Mouse (Mus musculus): ENCODE results near the gene Hypk. TPM values are rescaled to one million over a fixed set of nuclear protein-coding genes. Genes with fewer than 3 reads are reported as not detected.
A peak's percentile ranks its signal among the peaks of the same experiment; 100 is the strongest.

The Hypk gene
- polyA plus RNA-seq, 1 experiment, result 3.2 TPM

DNA sequence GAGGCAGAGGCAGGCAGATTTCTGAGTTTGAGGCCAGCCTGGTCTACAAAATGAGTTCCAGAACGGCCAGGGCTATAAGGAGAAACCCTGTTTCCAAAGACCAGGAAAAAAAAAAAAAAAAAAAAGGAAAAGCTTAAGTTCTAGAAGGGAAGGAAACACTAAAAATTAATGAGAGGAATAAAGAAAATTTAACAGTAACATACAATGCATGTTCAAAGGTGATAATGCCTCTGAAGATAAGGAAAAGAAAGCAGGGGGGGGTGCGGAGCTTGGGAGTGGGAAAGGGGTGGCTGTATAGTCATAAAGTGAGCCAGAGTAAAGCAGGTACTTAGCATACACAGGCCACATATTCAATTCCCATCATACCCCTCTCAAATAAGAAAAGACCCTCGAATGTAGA, 8.0 kb upstream of the Hypk start:
- Histone ChIP-seq H3K27ac (ENCODE audit: insufficient read depth, low read length) (no peak overlapping the region), H3K36me3 (ENCODE audit: control insufficient read depth, insufficient read depth, low read length) (no peaks in the 10 kb centered on the region), H3K27me3 (ENCODE audit: control insufficient read depth, insufficient read depth, low read length) (no peaks in the 10 kb centered on the region), H3K4me3 (ENCODE audit: extremely low read depth, insufficient read depth, insufficient read length) (no peak overlapping the region), H3K4me1 (ENCODE audit: control insufficient read depth, insufficient read depth, insufficient read length) (peaks cover 6% of the 10 kb centered on the region; the same call in 1 of the 2 replicates)
- 88% methylated on average over 3 of the region's 3 CpGs for WGBS
- DNase-seq (ENCODE audit: low read depth in 1 of 2, low spot score in 2 of 2), result no peak
- TF ChIP-seq CTCF (IDR thresholded peaks at IDR 0.05; ENCODE audit: extremely low read depth, insufficient read depth, insufficient read length, insufficient replicate concordance), result no peak
- no peak for TF ChIP-seq POLR2A (IDR thresholded peaks at IDR 0.05; ENCODE audit: low read depth, low read length)

DNA sequence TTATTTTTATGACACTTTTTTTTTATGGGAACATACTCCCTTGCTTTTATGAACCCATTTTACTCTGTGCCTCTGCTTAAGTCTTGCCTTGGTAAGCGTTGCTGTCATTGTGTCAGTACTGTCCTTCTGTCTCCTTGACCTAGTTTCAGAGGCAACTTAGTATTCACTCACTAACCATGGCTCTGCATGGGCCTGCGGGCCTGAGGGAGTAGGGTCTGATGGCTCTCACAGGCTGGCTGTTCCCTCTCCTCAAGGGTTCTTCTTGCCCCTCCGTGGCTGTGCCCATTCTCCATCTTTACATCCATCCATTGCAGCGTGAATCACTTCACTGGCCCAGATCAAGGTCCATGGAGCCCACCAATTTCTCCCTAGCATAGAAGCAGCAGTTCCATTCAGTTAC, 6.6 kb upstream of the Hypk start:
- TF ChIP-seq POLR2A (IDR thresholded peaks at IDR 0.05; ENCODE audit: low read depth, low read length) (no peak), CTCF (IDR thresholded peaks at IDR 0.05; ENCODE audit: extremely low read depth, insufficient read depth, insufficient read length, insufficient replicate concordance) (no peak)
- 87% methylated on average over 4 of the region's 4 CpGs for whole genome bisulfite sequencing
- peaks cover 11% of the 10 kb centered on the region for H3K4me1 ChIP-seq (ENCODE audit: control insufficient read depth, insufficient read depth, insufficient read length)
- H3K27me3 ChIP-seq (ENCODE audit: control insufficient read depth, insufficient read depth, low read length), result no peaks in the 10 kb centered on the region
- no peak overlapping the region for H3K4me3 ChIP-seq (ENCODE audit: extremely low read depth, insufficient read depth, insufficient read length)
- H3K27ac ChIP-seq (ENCODE audit: insufficient read depth, low read length), result no peak overlapping the region
- no peak for DNase-seq (ENCODE audit: low read depth in 1 of 2, low spot score in 2 of 2)
- H3K36me3 ChIP-seq (ENCODE audit: control insufficient read depth, insufficient read depth, low read length), result peaks cover 5% of the 10 kb centered on the region

DNA sequence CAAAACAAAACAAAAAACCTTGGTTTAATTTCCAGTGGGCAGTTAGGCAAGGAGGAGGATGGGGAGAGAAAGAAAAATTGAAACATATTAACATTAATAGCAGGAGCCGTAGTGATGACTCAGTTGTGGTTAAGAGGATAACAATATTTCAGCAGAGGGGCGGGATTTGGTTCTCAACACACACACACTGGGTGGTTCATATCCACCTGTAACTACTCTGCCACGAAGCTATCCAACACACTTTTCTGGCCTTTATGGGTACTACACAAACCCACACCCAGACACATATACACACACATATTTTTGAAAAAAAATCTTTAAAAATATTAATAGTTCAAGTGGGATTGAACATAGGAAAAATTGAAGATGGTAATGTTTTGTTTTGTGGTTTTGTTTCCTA, 6.1 kb upstream of the Hypk start:
- Histone ChIP-seq H3K36me3 (ENCODE audit: control insufficient read depth, insufficient read depth, low read length) (peaks cover 5% of the 10 kb centered on the region), H3K4me3 (ENCODE audit: extremely low read depth, insufficient read depth, insufficient read length) (no peak overlapping the region), H3K27ac (ENCODE audit: insufficient read depth, low read length) (no peak overlapping the region), H3K4me1 (ENCODE audit: control insufficient read depth, insufficient read depth, insufficient read length) (peaks cover 11% of the 10 kb centered on the region), H3K27me3 (ENCODE audit: control insufficient read depth, insufficient read depth, low read length) (no peaks in the 10 kb centered on the region)
- WGBS, result 60% methylated on average over 3 of the region's 3 CpGs
- no peak for DNase-seq (ENCODE audit: low read depth in 1 of 2, low spot score in 2 of 2)
- TF ChIP-seq POLR2A (IDR thresholded peaks at IDR 0.05; ENCODE audit: low read depth, low read length) (no peak), CTCF (IDR thresholded peaks at IDR 0.05; ENCODE audit: extremely low read depth, insufficient read depth, insufficient read length, insufficient replicate concordance) (no peak)

DNA sequence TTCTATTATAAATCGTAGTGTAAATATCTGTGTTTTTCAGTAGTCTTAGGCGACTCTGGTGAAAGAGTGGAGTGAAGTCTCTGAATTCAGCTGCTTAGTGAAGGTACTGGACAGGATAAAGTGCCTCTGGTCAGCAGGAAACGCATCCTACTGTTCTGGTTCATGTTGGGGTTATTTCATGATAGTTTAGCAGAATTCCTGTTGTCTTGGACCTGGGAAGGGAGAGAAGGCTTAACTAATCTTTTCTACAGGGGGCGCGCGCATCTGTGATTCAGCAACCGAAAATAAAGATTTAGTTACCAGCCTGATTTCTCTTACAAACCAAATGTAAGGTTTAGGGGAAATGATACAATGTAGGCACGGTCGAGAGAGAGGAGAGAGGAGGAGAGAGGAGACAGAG, 5.0 kb upstream of the Hypk start:
- H3K27me3 ChIP-seq (ENCODE audit: control insufficient read depth, insufficient read depth, low read length), result no peaks in the 10 kb centered on the region
- H3K4me1 ChIP-seq (ENCODE audit: control insufficient read depth, insufficient read depth, insufficient read length), result peaks cover 6% of the 10 kb centered on the region
- H3K27ac ChIP-seq (ENCODE audit: insufficient read depth, low read length), result peak overlapping the region; percentile 86; the same call in 1 of the 2 replicates
- 11% methylated on average over 9 of the region's 9 CpGs for WGBS
- DNase-seq (ENCODE audit: low read depth in 1 of 2, low spot score in 2 of 2), result peak; percentile 11 to 37
- TF ChIP-seq POLR2A (IDR thresholded peaks at IDR 0.05; ENCODE audit: low read depth, low read length) (no peak), CTCF (IDR thresholded peaks at IDR 0.05; ENCODE audit: extremely low read depth, insufficient read depth, insufficient read length, insufficient replicate concordance) (no peak)
- peak overlapping the region; percentile 65; the same call in 1 of the 2 replicates for H3K4me3 ChIP-seq (ENCODE audit: extremely low read depth, insufficient read depth, insufficient read length)
- peaks cover 9% of the 10 kb centered on the region for H3K36me3 ChIP-seq (ENCODE audit: control insufficient read depth, insufficient read depth, low read length)

DNA sequence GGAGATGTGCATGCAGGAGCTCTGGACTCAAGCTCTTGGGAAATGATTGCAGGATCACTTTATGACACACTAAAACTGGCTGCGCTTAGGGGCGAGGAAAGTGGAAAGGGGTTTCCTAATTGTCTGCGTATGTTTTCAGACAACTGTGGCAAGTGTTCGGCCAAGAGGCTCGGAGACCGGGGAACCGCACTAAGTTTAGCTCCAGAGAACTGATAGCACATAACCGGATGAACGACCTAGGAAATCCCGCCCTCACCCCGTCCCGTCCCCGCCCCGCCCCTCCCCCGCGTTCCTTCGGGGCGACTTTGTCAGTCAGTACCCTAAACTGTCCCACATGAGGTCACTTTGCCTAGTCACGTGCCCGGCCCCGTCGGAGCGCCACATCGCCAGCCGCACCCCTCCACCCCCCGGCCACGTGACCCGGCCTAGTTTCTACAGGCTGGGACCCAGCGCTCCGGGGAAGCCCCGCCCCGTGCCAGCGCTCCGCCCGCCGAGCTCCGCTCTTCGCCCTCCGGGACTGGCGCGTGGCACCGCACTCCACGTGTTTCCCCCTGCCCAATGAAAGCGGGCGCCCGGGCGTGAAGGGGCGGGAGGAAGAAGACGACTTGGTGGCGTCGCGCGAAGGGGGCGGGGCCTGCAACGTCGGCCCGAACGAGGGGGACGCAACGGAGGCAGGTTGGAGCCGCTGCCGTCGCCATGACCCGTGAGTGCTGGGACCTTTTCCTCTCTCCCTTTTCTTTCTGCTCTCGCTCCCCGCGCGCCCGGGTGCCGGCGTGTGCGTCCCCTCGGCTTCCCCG, 4.2 kb upstream of the Hypk start, which contains the start of gene Serf2:
Gene Serf2, plus strand, starts transcription at position 457 of the 797 bp plus-strand sequence.
- peak; percentile 98 to 100 for DNase-seq (ENCODE audit: low read depth in 1 of 2, low spot score in 2 of 2)
- TF ChIP-seq CTCF (IDR thresholded peaks at IDR 0.05; ENCODE audit: extremely low read depth, insufficient read depth, insufficient read length, insufficient replicate concordance), result no peak
- TF ChIP-seq POLR2A (IDR thresholded peaks at IDR 0.05; ENCODE audit: low read depth, low read length), result peak; percentile 92
- Histone ChIP-seq H3K27ac (ENCODE audit: insufficient read depth, low read length) (peak within 1 kb of the TSS; percentile 95), H3K27me3 (ENCODE audit: control insufficient read depth, insufficient read depth, low read length) (no peaks in the 10 kb centered on the region), H3K36me3 (ENCODE audit: control insufficient read depth, insufficient read depth, low read length) (peaks cover 10% of the 10 kb centered on the region), H3K4me1 (ENCODE audit: control insufficient read depth, insufficient read depth, insufficient read length) (peaks cover 6% of the 10 kb centered on the region), H3K4me3 (ENCODE audit: extremely low read depth, insufficient read depth, insufficient read length) (peak within 1 kb of the TSS; percentile 96)
- WGBS, result under 1% methylated on average over 70 of the region's 74 CpGs

DNA sequence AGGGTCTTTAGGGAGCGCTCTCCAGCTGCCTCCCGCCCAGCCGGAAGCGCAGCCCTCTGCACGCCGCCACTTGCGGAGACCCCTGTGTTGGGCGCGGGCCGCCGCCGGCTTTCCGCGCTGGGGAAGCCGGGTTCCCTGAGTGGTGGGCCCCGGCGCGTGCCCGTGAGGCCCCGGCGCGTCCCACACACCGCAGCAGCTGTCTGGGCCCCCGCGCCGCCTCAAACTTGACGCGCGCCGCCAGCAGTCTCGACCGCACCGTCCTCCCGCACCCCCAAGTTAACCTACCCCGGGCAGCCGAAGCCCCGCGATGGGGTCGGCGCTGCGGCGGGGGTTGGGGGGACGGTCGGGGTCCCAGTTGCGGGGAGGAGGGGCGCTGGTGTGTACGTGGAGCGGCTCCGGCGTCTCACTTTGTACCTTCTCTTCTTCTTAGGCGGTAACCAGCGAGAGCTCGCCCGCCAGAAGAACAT, 3.5 kb upstream of the Hypk start:
- H3K4me3 ChIP-seq (ENCODE audit: extremely low read depth, insufficient read depth, insufficient read length), result peak overlapping the region; percentile 96
- H3K27ac ChIP-seq (ENCODE audit: insufficient read depth, low read length), result peak overlapping the region; percentile 95
- no peak for TF ChIP-seq POLR2A (IDR thresholded peaks at IDR 0.05; ENCODE audit: low read depth, low read length)
- DNase-seq (ENCODE audit: low read depth in 1 of 2, low spot score in 2 of 2), result no peak
- H3K27me3 ChIP-seq (ENCODE audit: control insufficient read depth, insufficient read depth, low read length), result no peaks in the 10 kb centered on the region
- peaks cover 10% of the 10 kb centered on the region for H3K36me3 ChIP-seq (ENCODE audit: control insufficient read depth, insufficient read depth, low read length)
- under 1% methylated on average over 54 of the region's 54 CpGs for WGBS
- peaks cover 6% of the 10 kb centered on the region for H3K4me1 ChIP-seq (ENCODE audit: control insufficient read depth, insufficient read depth, insufficient read length)

DNA sequence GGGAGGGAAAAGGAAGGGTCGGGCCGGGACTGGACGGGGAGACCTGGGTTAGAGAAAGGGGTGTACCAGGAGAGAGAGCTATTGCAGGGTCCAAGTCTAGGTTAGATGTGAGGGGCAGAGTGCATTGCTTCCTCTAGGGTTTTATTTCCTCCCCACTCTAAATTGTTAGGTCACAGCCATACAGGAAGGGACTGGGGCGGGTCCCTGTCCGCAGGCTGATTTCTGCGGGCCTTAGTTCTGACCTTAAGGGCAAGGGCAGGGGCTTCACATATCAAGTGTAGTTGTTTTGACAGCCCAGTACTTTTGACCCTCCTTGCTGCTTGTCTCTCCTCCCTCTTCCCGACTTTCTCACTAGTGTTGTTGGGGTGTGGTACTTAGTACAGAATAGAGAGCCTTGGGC, 3.0 kb upstream of the Hypk start:
- peak in 1 of 2 experiments; percentile 18 for DNase-seq (ENCODE audit: low read depth in 1 of 2, low spot score in 2 of 2)
- under 1% methylated on average over 7 of the region's 7 CpGs for WGBS
- H3K27ac ChIP-seq (ENCODE audit: insufficient read depth, low read length), result peak overlapping the region; percentile 95
- H3K4me1 ChIP-seq (ENCODE audit: control insufficient read depth, insufficient read depth, insufficient read length), result peaks cover 6% of the 10 kb centered on the region
- H3K4me3 ChIP-seq (ENCODE audit: extremely low read depth, insufficient read depth, insufficient read length), result peak overlapping the region; percentile 96
- no peak for TF ChIP-seq POLR2A (IDR thresholded peaks at IDR 0.05; ENCODE audit: low read depth, low read length)
- no peak for TF ChIP-seq CTCF (IDR thresholded peaks at IDR 0.05; ENCODE audit: extremely low read depth, insufficient read depth, insufficient read length, insufficient replicate concordance)
- H3K27me3 ChIP-seq (ENCODE audit: control insufficient read depth, insufficient read depth, low read length), result no peaks in the 10 kb centered on the region
- peaks cover 10% of the 10 kb centered on the region for H3K36me3 ChIP-seq (ENCODE audit: control insufficient read depth, insufficient read depth, low read length)
